Mouse (Mus musculus): ENCODE results near the gene Uprt. TPM values are rescaled to one million over a fixed set of nuclear protein-coding genes. Genes with fewer than 3 reads are reported as not detected.

Uprt gene
- total and polyA plus RNA-seq, 3 experiments: 5.3 to 10.6 (median 6.5) TPM

DNA sequence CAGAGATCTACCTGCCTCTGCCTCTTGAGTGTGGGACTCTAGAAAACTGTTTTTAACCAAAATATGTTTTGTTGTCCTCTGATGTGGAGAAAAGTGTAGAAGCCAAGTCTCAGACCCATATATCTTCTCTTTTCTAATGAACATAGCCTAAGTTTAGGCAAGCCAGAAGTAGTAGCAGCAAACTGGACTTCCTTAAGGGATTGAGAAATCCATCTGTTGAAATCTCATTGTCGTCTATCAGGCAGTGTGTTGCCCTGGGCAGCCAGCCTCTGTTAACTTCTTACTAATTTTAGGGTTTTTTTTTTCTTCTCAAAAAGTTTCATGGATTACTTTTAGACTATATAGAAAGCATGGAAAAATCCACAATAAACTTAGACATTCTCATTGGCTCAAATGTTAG is 30.2 kb upstream of the Uprt start:
- TF ChIP-seq E2F4 (IDR thresholded peaks at IDR 0.05; ENCODE audit: insufficient replicate concordance, low read depth, low read length) (no peak), EP300 (IDR thresholded peaks at IDR 0.05; ENCODE audit: low read length) (no peak)
- dilution Hi-C loops (cut with MboI; ENCODE audit: extremely low pct_ligation_motif_present, extremely low pct_unique_long_range_greater_than_20kb, low sequenced_read_pairs): no loop called here
- no peak overlapping the region for H3K27ac ChIP-seq (ENCODE audit: insufficient read depth, low read depth)

GRCm38 (mm10) chrX:104461755-104462154 is 20.9 kb upstream of the Uprt start:
- in situ Hi-C loops (cut with MboI; ENCODE audit: low pct_ligation_motif_present, low pct_unique_long_range_greater_than_20kb, low sequenced_read_pairs): no loop called here
- TF ChIP-seq JUN (IDR thresholded peaks at IDR 0.05; ENCODE audit: insufficient read depth, low read depth, low read length): peak; percentile 55
- TF ChIP-seq MXI1 (IDR thresholded peaks at IDR 0.05; ENCODE audit: low read depth, low read length): no peak
- no peak for TF ChIP-seq UBTF (IDR thresholded peaks at IDR 0.05; ENCODE audit: low read depth, low read length)
- TF ChIP-seq RAD21 (IDR thresholded peaks at IDR 0.05; ENCODE audit: low read depth, low read length): no peak
- no peak for TF ChIP-seq ZKSCAN1 (IDR thresholded peaks at IDR 0.05; ENCODE audit: borderline replicate concordance, low read depth, low read length)
- TF ChIP-seq CTCF (conservative IDR thresholded peaks at IDR 0.05 in 1 of 2, IDR thresholded peaks at IDR 0.05 in 1 of 2; ENCODE audit: low read depth in 2 of 2, low read length in 2 of 2): no peak
- TF ChIP-seq MAZ (IDR thresholded peaks at IDR 0.05; ENCODE audit: low read depth, low read length): peak; percentile 22; the same call in 1 of the 2 replicates
- no peak for TF ChIP-seq CHD1 (IDR thresholded peaks at IDR 0.05; ENCODE audit: low read depth, low read length)
- no peak for TF ChIP-seq MYC (IDR thresholded peaks at IDR 0.05; ENCODE audit: low read depth, low read length)
- TF ChIP-seq SIN3A (IDR thresholded peaks at IDR 0.05; ENCODE audit: low read length): no peak
- TF ChIP-seq ZMIZ1 (IDR thresholded peaks at IDR 0.05; ENCODE audit: low read depth, low read length): no peak
- TF ChIP-seq KAT2A (IDR thresholded peaks at IDR 0.05; ENCODE audit: insufficient replicate concordance, low read length): no peak
- no peak for TF ChIP-seq TCF12 (IDR thresholded peaks at IDR 0.05; ENCODE audit: low read depth, low read length)
- no peak; the same call in 1 of the 2 replicates for TF ChIP-seq POLR2A (IDR thresholded peaks at IDR 0.05; ENCODE audit: low read depth, low read length)
- no peak for TF ChIP-seq BHLHE40 (IDR thresholded peaks at IDR 0.05; ENCODE audit: low read depth, low read length)
- TF ChIP-seq ZC3H11A (IDR thresholded peaks at IDR 0.05; ENCODE audit: low read depth, low read length): no peak
- TF ChIP-seq TBP (conservative IDR thresholded peaks at IDR 0.05; ENCODE audit: low read depth, low read length): 0 out of 2 replicates have a peak, but pooled peaks have one; percentile 41
- TF ChIP-seq MEF2A (IDR thresholded peaks at IDR 0.05; ENCODE audit: borderline replicate concordance, low read depth, low read length): peak; percentile 70; the same call in 1 of the 2 replicates
- TF ChIP-seq HCFC1 (IDR thresholded peaks at IDR 0.05; ENCODE audit: low read depth, low read length): no peak
- no peak; the same call in 1 of the 2 replicates for TF ChIP-seq ETS1 (conservative IDR thresholded peaks at IDR 0.05; ENCODE audit: low read depth, low read length)
- TF ChIP-seq USF2 (conservative IDR thresholded peaks at IDR 0.05; ENCODE audit: low read depth, low read length): no peak
- no peak for TF ChIP-seq GABPA (IDR thresholded peaks at IDR 0.05; ENCODE audit: insufficient replicate concordance, low read depth, low read length)
- no peak for TF ChIP-seq POLR2AphosphoS2 (IDR thresholded peaks at IDR 0.05; ENCODE audit: low read depth, low read length)
- TF ChIP-seq ELF1 (IDR thresholded peaks at IDR 0.05; ENCODE audit: low read depth, low read length): no peak
- no peak for TF ChIP-seq SMC3 (IDR thresholded peaks at IDR 0.05; ENCODE audit: low read depth, low read length)
- no peak for TF ChIP-seq E2F4 (IDR thresholded peaks at IDR 0.05; ENCODE audit: insufficient replicate concordance, low read depth, low read length)
- peak; percentile 77 for TF ChIP-seq EP300 (IDR thresholded peaks at IDR 0.05; ENCODE audit: low read length)
- TF ChIP-seq ZNF384 (IDR thresholded peaks at IDR 0.05; ENCODE audit: low read depth, low read length): no peak
- TF ChIP-seq MAX (IDR thresholded peaks at IDR 0.05; ENCODE audit: low read length): no peak
- TF ChIP-seq CHD2 (IDR thresholded peaks at IDR 0.05; ENCODE audit: low read length): no peak
- no peak for TF ChIP-seq MAFK (IDR thresholded peaks at IDR 0.05; ENCODE audit: insufficient replicate concordance, low read length)
- TF ChIP-seq NRF1 (IDR thresholded peaks at IDR 0.05; ENCODE audit: low read depth, low read length): no peak
- peak; percentile 85 for TF ChIP-seq IRF4 (IDR thresholded peaks at IDR 0.05; ENCODE audit: low read depth, low read length)
- no peak for TF ChIP-seq PAX5 (IDR thresholded peaks at IDR 0.05; ENCODE audit: low read length)

More for the DNA sequence above, 30.2 kb upstream of the Uprt start:
- H3K36me3 ChIP-seq (replicated peaks in 1 of 2; ENCODE audit: control insufficient read depth in 1 of 2, insufficient read depth in 1 of 2, low read length in 1 of 2): no peaks in the 10 kb centered on the region
- H3K4me2 ChIP-seq (ENCODE audit: insufficient read depth, low read depth, poor library complexity, severe bottlenecking): no peak overlapping the region
- H3K9me3 ChIP-seq (replicated peaks; ENCODE audit: low read length): no peaks in the 10 kb centered on the region
- no peaks in the 10 kb centered on the region for H3K4me1 ChIP-seq (ENCODE audit: control insufficient read depth in 1 of 2, insufficient read depth in 2 of 2)
- in situ Hi-C loops (cut with MboI; ENCODE audit: low pct_ligation_motif_present, low pct_unique_long_range_greater_than_20kb, low sequenced_read_pairs): no loop called here
- DNase-seq (ENCODE audit: extremely low read depth): no peak
- no peaks in the 10 kb centered on the region for H3K79me2 ChIP-seq (replicated peaks; ENCODE audit: control insufficient read depth, extremely low read depth, insufficient read depth, poor library complexity, severe bottlenecking)
- H3K4me3 ChIP-seq (replicated peaks in 1 of 3; ENCODE audit: low read depth in 2 of 3, low read length in 2 of 3, poor library complexity in 1 of 3): no peak overlapping the region
- no peaks in the 10 kb centered on the region for H3K27me3 ChIP-seq (replicated peaks)
- H3K9ac ChIP-seq (ENCODE audit: insufficient read depth, low read depth): no peak overlapping the region

More at GRCm38 (mm10) chrX:104461755-104462154, 20.9 kb upstream of the Uprt start:
- Histone ChIP-seq H3K27me3 (replicated peaks) (no peaks in the 10 kb centered on the region), H3K4me3 (replicated peaks in 1 of 3; ENCODE audit: low read depth in 2 of 3, low read length in 2 of 3, poor library complexity in 1 of 3) (no peak overlapping the region), H3K9me3 (replicated peaks; ENCODE audit: low read length) (no peaks in the 10 kb centered on the region), H3K4me2 (ENCODE audit: insufficient read depth, low read depth, poor library complexity, severe bottlenecking) (peak overlapping the region; percentile 50; the same call in 1 of the 2 replicates), H3K9ac (ENCODE audit: insufficient read depth, low read depth) (no peak overlapping the region), H3K4me1 (ENCODE audit: control insufficient read depth in 1 of 2, insufficient read depth in 2 of 2) (no peaks in the 10 kb centered on the region; a peak in 1 of 4 replicates), H3K27ac (ENCODE audit: insufficient read depth, low read depth) (0 out of 2 replicates have a peak overlapping the region, but pooled peaks have one; percentile 26), H3K36me3 (replicated peaks in 1 of 2; ENCODE audit: control insufficient read depth in 1 of 2, insufficient read depth in 1 of 2, low read length in 1 of 2) (no peaks in the 10 kb centered on the region), H3K79me2 (replicated peaks; ENCODE audit: control insufficient read depth, extremely low read depth, insufficient read depth, poor library complexity, severe bottlenecking) (no peaks in the 10 kb centered on the region)
- DNase-seq (ENCODE audit: extremely low read depth): peak; percentile 66
- dilution Hi-C loops (cut with MboI; ENCODE audit: extremely low pct_ligation_motif_present, extremely low pct_unique_long_range_greater_than_20kb, low sequenced_read_pairs): no loop called here

Data from CH12.LX (cell line).